Mouse (Mus musculus) lung, postnatal 4 days (tissue): ENCODE results near the gene Ldlrap1.
"Not testable (repeated sequence)": the region's sequence is repeated elsewhere in the genome, so short reads cannot be mapped to it uniquely, and the experiment has no call there.

ENCODE experiments used
- DNase-seq, 2 experiments: peaks; one replicate each; pipeline ENCODE4 v3.0.0; 2021

The Ldlrap1 gene

GRCm38 (mm10) chr4:134767426-134768225, at the start of gene Ldlrap1:
TSS of gene Ldlrap1 (minus strand) at chr4:134768024.
- DNase-seq: peak; percentile 89

- no peak for DNase-seq
Measured at GRCm38 (mm10) chr4:134814229-134814571, 46.4 kb upstream of the Ldlrap1 start.

- no peak for DNase-seq
Measured at GRCm38 (mm10) chr4:134813406-134814228, 45.8 kb upstream of the Ldlrap1 start.

- DNase-seq: peak; percentile 75 to 84
Measured at GRCm38 (mm10) chr4:134804765-134805164, 36.9 kb upstream of the Ldlrap1 start.

- DNase-seq: no peak
Measured at GRCm38 (mm10) chr4:134802765-134803164, 34.9 kb upstream of the Ldlrap1 start.

- no peak for DNase-seq
Measured at GRCm38 (mm10) chr4:134802155-134802554, 34.3 kb upstream of the Ldlrap1 start.

GRCm38 (mm10) chr4:134800693-134801092, 32.9 kb upstream of the Ldlrap1 start:
- no peak for DNase-seq

- no peak for DNase-seq
Measured at GRCm38 (mm10) chr4:134800098-134800497, 32.3 kb upstream of the Ldlrap1 start.

- peak; percentile 72 to 80 for DNase-seq
Measured at GRCm38 (mm10) chr4:134799272-134799671, 31.4 kb upstream of the Ldlrap1 start.

- no peak for DNase-seq
Measured at GRCm38 (mm10) chr4:134798861-134799260, 31.0 kb upstream of the Ldlrap1 start.

- no peak for DNase-seq
Measured at GRCm38 (mm10) chr4:134797621-134798020, 29.8 kb upstream of the Ldlrap1 start.

- no peak for DNase-seq
Measured at GRCm38 (mm10) chr4:134796581-134797361, 28.9 kb upstream of the Ldlrap1 start.

- no peak for DNase-seq
Measured at GRCm38 (mm10) chr4:134795819-134796485, 28.1 kb upstream of the Ldlrap1 start.

GRCm38 (mm10) chr4:134794959-134795358, 27.1 kb upstream of the Ldlrap1 start:
- not testable (repeated sequence) for DNase-seq

GRCm38 (mm10) chr4:134793213-134793956, 25.6 kb upstream of the Ldlrap1 start:
- DNase-seq: peak in 1 of 2 experiments; percentile 68

- DNase-seq: no peak
Measured at GRCm38 (mm10) chr4:134791731-134792130, 23.9 kb upstream of the Ldlrap1 start.

- DNase-seq: peak in 1 of 2 experiments; percentile 33
Measured at GRCm38 (mm10) chr4:134786946-134787345, 19.1 kb upstream of the Ldlrap1 start.

- peak in 1 of 2 experiments; percentile 44 for DNase-seq
Measured at GRCm38 (mm10) chr4:134784701-134785100, 16.9 kb upstream of the Ldlrap1 start.

- DNase-seq: peak; percentile 67 to 83
Measured at GRCm38 (mm10) chr4:134779136-134779934, 11.5 kb upstream of the Ldlrap1 start.

- DNase-seq: no peak
Measured at GRCm38 (mm10) chr4:134776246-134776645, 8.4 kb upstream of the Ldlrap1 start.
